Mouse (Mus musculus) neural tube, embryonic 15.5 days (tissue): Measurements from ENCODE around the gene Dda1. TPM values are rescaled to one million over a fixed set of nuclear protein-coding genes. Genes with fewer than 3 reads are reported as not detected.

Source experiments
- ATAC-seq: fragments of 200-750 bp; cut with Nextera tagmentation; 2 replicates; pipeline ENCODE4 v1.8.0; 2017; ENCODE audit warnings: mild to moderate bottlenecking, moderate TSS enrichment, moderate library complexity; ENCODE audit not compliant: low FRiP score
- H3K27ac ChIP-seq: fragments of 300-500 bp; sonication (generic); replicated peaks from 2 replicates; pipeline ENCODE4 v1.5.1; 2015; ENCODE audit warnings: mild to moderate bottlenecking, inconsistent platforms
- H3K27me3 ChIP-seq: fragments of 300-500 bp; sonication (generic); replicated peaks from 2 replicates; pipeline ENCODE4 v1.6.1; 2015; ENCODE audit warnings: inconsistent platforms
- H3K36me3 ChIP-seq: fragments of 300-500 bp; sonication (generic); 2 replicates; pipeline ENCODE4 v1.6.1; 2015; ENCODE audit warnings: inconsistent platforms
- H3K4me1 ChIP-seq: fragments of 300-500 bp; sonication (generic); 2 replicates; pipeline ENCODE4 v1.6.1; 2015; ENCODE audit warnings: inconsistent platforms
- H3K4me2 ChIP-seq: fragments of 300-500 bp; sonication (generic); 2 replicates; pipeline ENCODE4 v1.6.1; 2015; ENCODE audit warnings: inconsistent platforms, mild to moderate bottlenecking, moderate library complexity
- H3K4me3 ChIP-seq: fragments of 300-500 bp; sonication (generic); replicated peaks from 2 replicates; pipeline ENCODE4 v1.5.1; 2015; ENCODE audit warnings: mild to moderate bottlenecking, inconsistent platforms
- H3K9ac ChIP-seq: fragments of 300-500 bp; sonication (generic); replicated peaks from 2 replicates; pipeline ENCODE4 v1.6.1; 2015; ENCODE audit warnings: mild to moderate bottlenecking, inconsistent platforms
- H3K9me3 ChIP-seq: fragments of 300-500 bp; sonication (generic); replicated peaks from 2 replicates; pipeline ENCODE4 v1.6.1; 2016; ENCODE audit warnings: inconsistent platforms
- WGBS: fragments of 180-500 bp; shearing (Covaris S2); methylation state at CpG from one replicate; pipeline ENCODE4 v1.1.7; 2015; ENCODE audit warnings: mixed read lengths; 5-methylcytosine and 5-hydroxymethylcytosine counted together
- polyA plus RNA-seq: library from polyadenylated mRNA; unstranded; fragments of >200 nt; fragmentation: Nextera tagmentation; extraction: Ambion mirVana; gene quantifications from 2 replicates; pipeline ENCODE4 v1.2.1, GENCODE M21; 2015

Dda1 gene
- polyA plus RNA-seq, 1 experiment from 2014 or later = 252 TPM

GRCm38 (mm10) chr8:71483932-71484331 lies 14.9 kb downstream of the Dda1 start:
- Histone ChIP-seq H3K4me2 (0 out of 2 replicates have a peak overlapping the region, but pooled peaks have one; percentile 86), H3K36me3 (peaks cover 34% of the 10 kb centered on the region), H3K27me3 (no peaks in the 10 kb centered on the region), H3K4me1 (peaks cover 54% of the 10 kb centered on the region), H3K9me3 (no peaks in the 10 kb centered on the region), H3K4me3 (no peak overlapping the region), H3K27ac (no peak overlapping the region), H3K9ac (no peak overlapping the region)
- 46% methylated on average over 8 of the region's 8 CpGs for WGBS
- no peak for ATAC-seq

- ATAC-seq = no peak
- H3K27ac ChIP-seq = no peak overlapping the region
- peak overlapping the region; percentile 84 for H3K4me3 ChIP-seq
- peak overlapping the region; percentile 99 for H3K9ac ChIP-seq
- 95% methylated on average over 19 of the region's 19 CpGs for WGBS
- peaks cover 62% of the 10 kb centered on the region for H3K4me1 ChIP-seq
- peaks cover 27% of the 10 kb centered on the region for H3K36me3 ChIP-seq
- H3K4me2 ChIP-seq = peak overlapping the region; percentile 86
- no peaks in the 10 kb centered on the region for H3K27me3 ChIP-seq
- H3K9me3 ChIP-seq = no peaks in the 10 kb centered on the region
These were observed 15.7 kb downstream of the Dda1 start for GRCm38 (mm10) chr8:71484736-71485135.

GRCm38 (mm10) chr8:71485142-71486135 lies 16.4 kb downstream of the Dda1 start, which contains the start of gene Ano8:
TSS of gene Ano8 (minus strand) at chr8:71485963.
- Histone ChIP-seq H3K36me3 (peaks cover 25% of the 10 kb centered on the region), H3K4me3 (peak within 1 kb of the TSS; percentile 84), H3K27me3 (no peaks in the 10 kb centered on the region), H3K4me1 (peaks cover 69% of the 10 kb centered on the region), H3K9me3 (no peaks in the 10 kb centered on the region), H3K27ac (peak within 1 kb of the TSS; percentile 85), H3K4me2 (peak within 1 kb of the TSS; percentile 86), H3K9ac (peak within 1 kb of the TSS; percentile 99)
- ATAC-seq = peak; percentile 82
- WGBS = 6% methylated on average over 51 of the region's 58 CpGs

GRCm38 (mm10) chr8:71486136-71486529 lies 17.1 kb downstream of the Dda1 start:
- H3K9me3 ChIP-seq = no peaks in the 10 kb centered on the region
- peak overlapping the region; percentile 86 for H3K4me2 ChIP-seq
- no peaks in the 10 kb centered on the region for H3K27me3 ChIP-seq
- ATAC-seq = no peak
- H3K4me3 ChIP-seq = peak overlapping the region; percentile 84
- peaks cover 69% of the 10 kb centered on the region for H3K4me1 ChIP-seq
- peaks cover 26% of the 10 kb centered on the region for H3K36me3 ChIP-seq
- peak overlapping the region; percentile 85 for H3K27ac ChIP-seq
- 23% methylated on average over 7 of the region's 7 CpGs for WGBS
- peak overlapping the region; percentile 37; the same call in 1 of the 2 replicates for H3K9ac ChIP-seq

GRCm38 (mm10) chr8:71487691-71488445 lies 18.9 kb downstream of the Dda1 start, which contains the start of gene Gtpbp3:
TSS of gene Gtpbp3 (plus strand) at chr8:71488103.
- H3K36me3 ChIP-seq = peaks cover 34% of the 10 kb centered on the region
- peaks cover 64% of the 10 kb centered on the region for H3K4me1 ChIP-seq
- WGBS = 1% methylated on average over 33 of the region's 33 CpGs
- peak within 1 kb of the TSS; percentile 74 for H3K9ac ChIP-seq
- peak within 1 kb of the TSS; percentile 83 for H3K27ac ChIP-seq
- H3K27me3 ChIP-seq = no peaks in the 10 kb centered on the region
- no peaks in the 10 kb centered on the region for H3K9me3 ChIP-seq
- H3K4me3 ChIP-seq = peak within 1 kb of the TSS; percentile 57
- H3K4me2 ChIP-seq = peak within 1 kb of the TSS; percentile 99
- ATAC-seq = peak; percentile 34; the same call in 1 of the 2 replicates

GRCm38 (mm10) chr8:71488454-71488853 lies 19.5 kb downstream of the Dda1 start:
- H3K27me3 ChIP-seq = no peaks in the 10 kb centered on the region
- H3K4me3 ChIP-seq = peak overlapping the region; percentile 57
- peaks cover 37% of the 10 kb centered on the region for H3K36me3 ChIP-seq
- peak overlapping the region; percentile 74 for H3K9ac ChIP-seq
- WGBS = 0% methylated on average over 22 of the region's 22 CpGs
- peaks cover 58% of the 10 kb centered on the region for H3K4me1 ChIP-seq
- H3K9me3 ChIP-seq = no peaks in the 10 kb centered on the region
- H3K4me2 ChIP-seq = peak overlapping the region; percentile 99
- ATAC-seq = peak; percentile 90
- peak overlapping the region; percentile 83 for H3K27ac ChIP-seq

GRCm38 (mm10) chr8:71495039-71495438 lies 26.0 kb downstream of the Dda1 start:
- Histone ChIP-seq H3K9me3 (no peaks in the 10 kb centered on the region), H3K4me1 (peaks cover 41% of the 10 kb centered on the region), H3K4me2 (peak overlapping the region; percentile 41), H3K27ac (no peak overlapping the region), H3K4me3 (no peak overlapping the region), H3K9ac (no peak overlapping the region), H3K36me3 (peaks cover 36% of the 10 kb centered on the region), H3K27me3 (no peaks in the 10 kb centered on the region)
- WGBS = 16% methylated on average over 16 of the region's 16 CpGs
- peak; percentile 83 for ATAC-seq

GRCm38 (mm10) chr8:71495811-71496210 lies 26.8 kb downstream of the Dda1 start:
- Histone ChIP-seq H3K4me2 (no peak overlapping the region), H3K4me3 (no peak overlapping the region), H3K4me1 (peaks cover 37% of the 10 kb centered on the region), H3K36me3 (peaks cover 28% of the 10 kb centered on the region), H3K9me3 (no peaks in the 10 kb centered on the region), H3K27ac (peak overlapping the region; percentile 51; the same call in 1 of the 2 replicates), H3K9ac (no peak overlapping the region), H3K27me3 (no peaks in the 10 kb centered on the region)
- no peak for ATAC-seq
- 89% methylated on average over 5 of the region's 5 CpGs for WGBS

GRCm38 (mm10) chr8:71496481-71496880 lies 27.5 kb downstream of the Dda1 start:
- Histone ChIP-seq H3K9me3 (no peaks in the 10 kb centered on the region), H3K27me3 (no peaks in the 10 kb centered on the region), H3K4me1 (peaks cover 37% of the 10 kb centered on the region), H3K4me2 (no peak overlapping the region), H3K9ac (no peak overlapping the region), H3K27ac (peak overlapping the region; percentile 10; the same call in 1 of the 2 replicates), H3K36me3 (peaks cover 22% of the 10 kb centered on the region), H3K4me3 (no peak overlapping the region)
- ATAC-seq = no peak
- WGBS = 44% methylated on average over 11 of the region's 11 CpGs

- 78% methylated on average over 1 of the region's 1 CpGs for WGBS
- no peak overlapping the region for H3K4me2 ChIP-seq
- H3K36me3 ChIP-seq = peaks cover 17% of the 10 kb centered on the region
- H3K9ac ChIP-seq = no peak overlapping the region
- no peaks in the 10 kb centered on the region for H3K9me3 ChIP-seq
- ATAC-seq = no peak
- H3K4me1 ChIP-seq = peaks cover 37% of the 10 kb centered on the region
- no peak overlapping the region for H3K27ac ChIP-seq
- H3K4me3 ChIP-seq = no peak overlapping the region
- H3K27me3 ChIP-seq = no peaks in the 10 kb centered on the region
These were observed 28.2 kb downstream of the Dda1 start for GRCm38 (mm10) chr8:71497077-71497645.

GRCm38 (mm10) chr8:71497881-71498501 lies 29.0 kb downstream of the Dda1 start:
- no peak for ATAC-seq
- WGBS = 25% methylated on average over 15 of the region's 15 CpGs
- H3K4me1 ChIP-seq = peaks cover 37% of the 10 kb centered on the region
- H3K36me3 ChIP-seq = peaks cover 9% of the 10 kb centered on the region
- H3K9me3 ChIP-seq = no peaks in the 10 kb centered on the region
- no peaks in the 10 kb centered on the region for H3K27me3 ChIP-seq
- H3K4me2 ChIP-seq = no peak overlapping the region
- no peak overlapping the region for H3K9ac ChIP-seq
- no peak overlapping the region for H3K4me3 ChIP-seq
- H3K27ac ChIP-seq = no peak overlapping the region
